Mouse (Mus musculus): ENCODE data around the gene Cst3. TPM values are rescaled to one million over a fixed set of nuclear protein-coding genes. Genes with fewer than 3 reads are reported as not detected.

Gene Cst3
- polyA plus RNA-seq, 1 experiment from 2014 or later: 595 TPM

DNA sequence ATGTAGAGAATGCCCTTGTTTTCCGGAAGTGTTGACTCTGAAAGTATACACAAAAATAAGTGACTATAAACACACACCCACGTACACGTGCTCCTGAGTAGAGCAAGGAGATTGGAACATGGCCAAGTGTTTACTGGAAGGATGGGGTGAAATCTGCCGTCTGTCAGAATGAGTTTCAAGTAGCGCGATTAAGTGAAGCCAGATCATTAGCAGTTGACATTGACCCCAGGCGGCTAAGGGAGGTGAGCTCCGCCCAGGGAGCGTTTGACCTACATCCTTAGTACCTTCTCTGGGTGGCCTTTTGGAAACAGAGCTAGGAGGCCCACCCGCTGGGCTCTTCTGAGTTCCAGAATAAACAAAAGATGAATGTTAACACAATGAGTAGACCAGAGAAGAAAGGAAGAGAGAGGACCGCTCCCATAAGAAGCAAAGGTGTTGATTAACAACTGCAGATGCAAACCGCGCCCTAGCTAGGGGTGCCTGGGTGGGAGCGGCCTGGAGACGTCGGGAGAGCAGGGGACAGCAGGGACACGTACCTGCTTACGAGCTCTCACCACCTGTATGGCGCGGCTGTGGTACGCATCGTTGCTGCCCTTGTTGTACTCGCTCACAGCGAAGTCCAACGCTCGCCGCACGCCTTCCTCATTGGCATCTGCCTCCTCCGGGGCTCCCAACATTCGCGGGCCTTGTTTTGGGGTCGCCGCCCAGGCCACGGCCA lies 716 bp downstream of the Cst3 start:
- H3K9me3 ChIP-seq (ENCODE audit: control insufficient read depth, low read length): no peaks in the 10 kb centered on the region
- peak overlapping the region; percentile 88 for H3K9ac ChIP-seq (ENCODE audit: low read length)
- no peaks in the 10 kb centered on the region for H3K27me3 ChIP-seq (ENCODE audit: control insufficient read depth, insufficient read depth, low read length)
- peak; percentile 65 for ATAC-seq (ENCODE audit: low FRiP score, low TSS enrichment)
- DNase-seq (ENCODE audit: low spot score): no peak
- H3K27ac ChIP-seq (replicated peaks): peak overlapping the region; percentile 96
- WGBS: under 1% methylated on average over 34 of the region's 34 CpGs
- H3K36me3 ChIP-seq (ENCODE audit: control insufficient read depth, insufficient read depth, low read length): peaks cover 5% of the 10 kb centered on the region; the same call in 1 of the 2 replicates
- TF ChIP-seq CTCF (IDR thresholded peaks at IDR 0.05; ENCODE audit: low read depth): no peak
- TF ChIP-seq EP300 (optimal IDR thresholded peaks at IDR 0.05): no peak
- H3K4me3 ChIP-seq (ENCODE audit: low read depth, low read length): peak overlapping the region; percentile 87
- peaks cover 7% of the 10 kb centered on the region for H3K4me1 ChIP-seq (replicated peaks; ENCODE audit: control insufficient read depth, insufficient read depth)
- H3K4me2 ChIP-seq (replicated peaks; ENCODE audit: low read depth): peak overlapping the region; percentile 88

DNA sequence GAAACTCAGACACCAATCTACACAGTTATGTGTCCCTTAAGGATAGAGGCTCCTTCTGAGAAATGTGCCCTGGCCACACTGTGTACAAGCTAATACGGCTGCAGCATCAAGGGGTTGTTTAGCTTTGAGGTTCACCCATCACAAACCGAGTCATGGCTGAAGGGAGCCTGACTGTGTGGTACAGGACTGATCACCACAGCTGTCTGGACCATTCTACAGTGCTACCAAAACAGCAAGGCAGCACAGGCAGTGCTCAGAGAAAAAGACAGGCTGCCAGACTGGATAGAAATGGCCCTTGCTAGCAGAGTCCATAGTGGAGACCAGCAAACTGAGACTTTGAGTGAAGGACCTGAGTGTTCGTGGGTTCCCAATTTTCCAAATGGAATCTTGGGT lies 1.3 kb downstream of the Cst3 start:
- no peak for TF ChIP-seq CTCF (IDR thresholded peaks at IDR 0.05; ENCODE audit: low read depth)
- no peak for TF ChIP-seq EP300 (optimal IDR thresholded peaks at IDR 0.05)
- H3K9me3 ChIP-seq (ENCODE audit: control insufficient read depth, low read length): no peaks in the 10 kb centered on the region
- peak overlapping the region; percentile 88 for H3K4me2 ChIP-seq (replicated peaks; ENCODE audit: low read depth)
- WGBS: 11% methylated on average over 3 of the region's 3 CpGs
- peaks cover 5% of the 10 kb centered on the region; the same call in 1 of the 2 replicates for H3K36me3 ChIP-seq (ENCODE audit: control insufficient read depth, insufficient read depth, low read length)
- H3K4me3 ChIP-seq (ENCODE audit: low read depth, low read length): peak overlapping the region; percentile 87
- no peak for DNase-seq (ENCODE audit: low spot score)
- ATAC-seq (ENCODE audit: low FRiP score, low TSS enrichment): no peak
- H3K4me1 ChIP-seq (replicated peaks; ENCODE audit: control insufficient read depth, insufficient read depth): peaks cover 7% of the 10 kb centered on the region
- H3K27ac ChIP-seq (replicated peaks): peak overlapping the region; percentile 45
- H3K27me3 ChIP-seq (ENCODE audit: control insufficient read depth, insufficient read depth, low read length): no peaks in the 10 kb centered on the region
- H3K9ac ChIP-seq (ENCODE audit: low read length): peak overlapping the region; percentile 88

DNA sequence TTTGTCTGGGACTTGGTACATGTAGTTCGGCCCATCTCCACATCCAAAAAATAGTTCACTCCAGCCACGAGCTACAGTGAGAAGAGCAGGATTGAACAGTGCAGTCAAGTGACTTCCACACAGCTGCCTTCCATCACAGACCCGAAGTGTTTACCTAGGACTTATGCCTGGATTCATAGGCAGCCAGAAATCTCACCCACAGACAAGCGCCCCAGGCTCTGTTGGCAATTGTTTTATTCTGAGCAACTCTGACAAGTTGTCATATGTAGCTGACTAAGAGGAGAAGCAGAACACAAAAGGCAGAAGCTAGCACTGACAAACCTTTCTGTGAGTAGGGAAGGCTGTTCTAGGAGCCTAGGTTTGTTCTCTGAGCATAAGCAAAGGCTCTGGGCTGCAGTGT lies 2.6 kb downstream of the Cst3 start:
- 16% methylated on average over 4 of the region's 4 CpGs for WGBS
- ATAC-seq (ENCODE audit: low FRiP score, low TSS enrichment): peak; percentile 35; the same call in 1 of the 2 replicates
- Histone ChIP-seq H3K4me2 (replicated peaks; ENCODE audit: low read depth) (peak overlapping the region; percentile 88), H3K27me3 (ENCODE audit: control insufficient read depth, insufficient read depth, low read length) (no peaks in the 10 kb centered on the region), H3K36me3 (ENCODE audit: control insufficient read depth, insufficient read depth, low read length) (peaks cover 5% of the 10 kb centered on the region; the same call in 1 of the 2 replicates), H3K4me1 (replicated peaks; ENCODE audit: control insufficient read depth, insufficient read depth) (peaks cover 7% of the 10 kb centered on the region), H3K27ac (replicated peaks) (peak overlapping the region; percentile 58), H3K9ac (ENCODE audit: low read length) (peak overlapping the region; percentile 88; the same call in 1 of the 2 replicates), H3K4me3 (ENCODE audit: low read depth, low read length) (peak overlapping the region; percentile 87; the same call in 1 of the 2 replicates), H3K9me3 (ENCODE audit: control insufficient read depth, low read length) (no peaks in the 10 kb centered on the region)
- TF ChIP-seq CTCF (IDR thresholded peaks at IDR 0.05; ENCODE audit: low read depth) (no peak), EP300 (optimal IDR thresholded peaks at IDR 0.05) (no peak)
- peak; percentile 17 for DNase-seq (ENCODE audit: low spot score)

DNA sequence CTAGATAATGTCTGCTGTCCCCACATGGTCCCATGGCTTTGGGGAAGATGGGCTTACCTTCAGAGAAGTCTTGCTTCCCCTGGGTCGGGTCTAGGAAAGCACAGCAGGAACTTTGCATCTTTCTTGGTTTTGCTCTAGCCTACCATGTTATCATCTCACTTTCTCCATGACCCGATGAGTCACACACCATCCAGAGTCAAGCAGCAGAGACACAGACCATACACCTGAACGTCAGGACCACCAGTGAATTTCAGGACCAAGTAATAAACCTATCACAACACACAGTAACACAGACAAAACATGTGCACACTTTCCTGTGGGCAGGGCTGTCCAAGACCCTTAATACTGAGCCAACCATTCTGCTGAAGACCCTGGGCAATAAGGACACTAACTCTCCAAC lies 5.0 kb downstream of the Cst3 start:
- ATAC-seq (ENCODE audit: low FRiP score, low TSS enrichment) (no peak), DNase-seq (ENCODE audit: low spot score) (no peak)
- Histone ChIP-seq H3K27ac (replicated peaks) (no peak overlapping the region), H3K9me3 (ENCODE audit: control insufficient read depth, low read length) (no peaks in the 10 kb centered on the region), H3K4me1 (replicated peaks; ENCODE audit: control insufficient read depth, insufficient read depth) (peaks cover 7% of the 10 kb centered on the region), H3K4me2 (replicated peaks; ENCODE audit: low read depth) (no peak overlapping the region), H3K9ac (ENCODE audit: low read length) (no peak overlapping the region), H3K36me3 (ENCODE audit: control insufficient read depth, insufficient read depth, low read length) (peaks cover 5% of the 10 kb centered on the region; the same call in 1 of the 2 replicates), H3K27me3 (ENCODE audit: control insufficient read depth, insufficient read depth, low read length) (no peaks in the 10 kb centered on the region), H3K4me3 (ENCODE audit: low read depth, low read length) (no peak overlapping the region)
- TF ChIP-seq EP300 (optimal IDR thresholded peaks at IDR 0.05) (no peak), CTCF (IDR thresholded peaks at IDR 0.05; ENCODE audit: low read depth) (no peak)
- 83% methylated on average over 3 of the region's 3 CpGs for WGBS

- Histone ChIP-seq H3K27me3 (ENCODE audit: control insufficient read depth, insufficient read depth, low read length) (no peaks in the 10 kb centered on the region), H3K4me1 (replicated peaks; ENCODE audit: control insufficient read depth, insufficient read depth) (peaks cover 4% of the 10 kb centered on the region), H3K4me2 (replicated peaks; ENCODE audit: low read depth) (no peak overlapping the region), H3K27ac (replicated peaks) (no peak overlapping the region), H3K36me3 (ENCODE audit: control insufficient read depth, insufficient read depth, low read length) (peaks cover 5% of the 10 kb centered on the region; the same call in 1 of the 2 replicates), H3K4me3 (ENCODE audit: low read depth, low read length) (no peak overlapping the region), H3K9ac (ENCODE audit: low read length) (no peak overlapping the region), H3K9me3 (ENCODE audit: control insufficient read depth, low read length) (no peaks in the 10 kb centered on the region)
- no peak for DNase-seq (ENCODE audit: low spot score)
- no peak for ATAC-seq (ENCODE audit: low FRiP score, low TSS enrichment)
- WGBS: 37% methylated on average over 1 of the region's 1 CpGs
- TF ChIP-seq EP300 (optimal IDR thresholded peaks at IDR 0.05) (no peak), CTCF (IDR thresholded peaks at IDR 0.05; ENCODE audit: low read depth) (no peak)
Observed at GRCm38 (mm10) chr2:148868959-148869358, 6.5 kb downstream of the Cst3 start.

GRCm38 (mm10) chr2:148864966-148865365 lies 10.5 kb downstream of the Cst3 start, which contains the start of gene 9230104L09Rik:
9230104L09Rik (minus strand) TSS chr2:148865038.
- Histone ChIP-seq H3K4me1 (replicated peaks; ENCODE audit: control insufficient read depth, insufficient read depth) (no peaks in the 10 kb centered on the region), H3K4me3 (ENCODE audit: low read depth, low read length) (no peak within 1 kb of the TSS), H3K27me3 (ENCODE audit: control insufficient read depth, insufficient read depth, low read length) (no peaks in the 10 kb centered on the region), H3K4me2 (replicated peaks; ENCODE audit: low read depth) (no peak within 1 kb of the TSS), H3K36me3 (ENCODE audit: control insufficient read depth, insufficient read depth, low read length) (no peaks in the 10 kb centered on the region), H3K9ac (ENCODE audit: low read length) (no peak within 1 kb of the TSS), H3K9me3 (ENCODE audit: control insufficient read depth, low read length) (no peaks in the 10 kb centered on the region), H3K27ac (replicated peaks) (no peak within 1 kb of the TSS)
- ATAC-seq (ENCODE audit: low FRiP score, low TSS enrichment) (no peak), DNase-seq (ENCODE audit: low spot score) (no peak)
- 42% methylated on average over 2 of the region's 2 CpGs for WGBS
- TF ChIP-seq CTCF (IDR thresholded peaks at IDR 0.05; ENCODE audit: low read depth) (no peak), EP300 (optimal IDR thresholded peaks at IDR 0.05) (no peak)

Measured in stomach, postnatal 0 days (tissue).